Mouse (Mus musculus) R1 (cell line): ENCODE results near the gene Irgm2.
"Not testable (repeated sequence)": the region's sequence is repeated elsewhere in the genome, so short reads cannot be mapped to it uniquely, and the experiment has no call there.

ENCODE experiments used
- DNase-seq: peaks from one replicate; pipeline ENCODE4 v3.0.0-alpha.2; 2018; ENCODE audit warnings: low read depth, low spot score

The Irgm2 gene

DNA sequence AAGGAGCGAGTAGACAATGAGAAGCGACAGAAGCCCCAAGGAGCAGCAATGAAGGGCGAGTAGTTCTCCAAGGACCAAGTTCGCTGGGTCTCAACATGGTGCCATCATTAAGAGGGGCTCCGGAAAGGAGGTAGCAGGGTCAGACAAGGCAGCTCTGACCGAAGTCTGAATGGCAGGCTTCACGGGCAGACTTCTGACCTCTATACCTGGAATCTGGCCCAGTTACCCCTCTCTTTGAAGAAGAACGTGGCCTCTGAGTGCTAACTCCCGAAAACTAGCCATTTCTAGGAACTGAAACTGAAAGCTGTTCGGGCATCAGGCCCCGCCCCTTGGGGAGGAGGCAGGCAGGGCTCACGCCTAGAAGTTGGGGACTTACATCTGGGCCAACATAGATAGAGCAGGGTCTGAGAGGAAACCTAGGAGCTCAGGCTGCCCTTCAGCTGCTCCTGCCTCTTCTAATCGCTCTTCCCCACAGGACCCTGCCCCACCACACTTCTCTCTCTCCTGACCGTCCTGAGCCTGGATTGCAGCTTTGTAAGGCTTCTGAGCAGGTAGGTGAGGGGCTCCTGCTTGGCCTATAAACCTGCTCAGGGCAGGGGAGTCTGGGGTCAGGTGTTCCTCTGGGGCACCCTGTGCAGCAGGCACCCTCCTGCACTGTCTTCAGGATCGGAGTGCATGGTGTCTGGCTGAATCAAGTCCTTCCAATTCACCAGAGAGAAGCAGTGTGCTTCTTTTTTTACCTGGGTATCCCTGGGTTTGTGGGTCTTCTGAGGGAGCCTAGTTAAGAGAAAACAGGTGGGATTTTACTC lies at the start of gene Irgm2, which contains the start of gene Igtp:
Gene Irgm2, plus strand, starts transcription at position 390 of the 809 bp plus-strand sequence.
Gene Igtp, plus strand, starts transcription at position 328 of the 809 bp plus-strand sequence.
- not testable (repeated sequence) for DNase-seq

GRCm38 (mm10) chr11:58155458-58155857 lies 44.0 kb upstream of the Irgm2 start:
- DNase-seq, result no peak

DNA sequence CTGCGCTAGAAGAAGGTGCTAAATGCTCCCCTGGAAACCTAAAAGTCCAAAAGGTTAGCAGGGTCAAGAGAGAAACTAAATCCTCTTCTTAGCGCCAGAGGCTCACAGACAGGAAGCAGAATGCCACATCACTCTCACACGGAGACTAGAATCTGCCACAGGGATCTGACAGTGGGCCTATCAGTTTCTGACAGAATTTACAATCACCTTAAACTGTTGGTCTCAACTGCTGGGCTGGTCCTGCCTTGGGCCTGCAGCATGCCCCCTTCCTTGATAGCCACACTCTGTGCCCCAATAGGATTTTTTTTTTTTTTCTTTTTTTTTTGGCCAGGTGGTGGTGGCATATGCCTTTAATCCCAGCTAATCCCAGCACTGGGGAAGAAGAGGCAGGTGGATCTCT lies 42.5 kb upstream of the Irgm2 start:
- no peak for DNase-seq

DNA sequence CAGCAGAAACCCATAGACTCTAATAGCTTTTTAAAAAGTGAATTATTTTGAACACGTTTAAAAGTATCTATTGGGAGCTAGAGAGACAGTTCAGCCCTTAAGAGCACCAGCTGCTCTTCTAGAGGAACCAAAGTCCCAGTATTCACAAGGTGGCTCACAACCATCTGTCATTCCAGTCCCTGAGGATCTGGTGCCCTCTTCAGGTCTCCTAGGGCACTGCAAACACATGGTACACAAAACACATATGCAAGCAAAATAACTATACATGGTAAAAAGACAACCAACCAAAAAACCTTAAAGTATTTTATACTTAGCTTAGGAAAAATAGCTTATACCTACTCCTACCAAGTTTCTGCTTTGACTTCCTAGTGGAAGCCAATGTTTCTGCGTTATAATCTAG lies 34.3 kb upstream of the Irgm2 start:
- peak; percentile 71 for DNase-seq

DNA sequence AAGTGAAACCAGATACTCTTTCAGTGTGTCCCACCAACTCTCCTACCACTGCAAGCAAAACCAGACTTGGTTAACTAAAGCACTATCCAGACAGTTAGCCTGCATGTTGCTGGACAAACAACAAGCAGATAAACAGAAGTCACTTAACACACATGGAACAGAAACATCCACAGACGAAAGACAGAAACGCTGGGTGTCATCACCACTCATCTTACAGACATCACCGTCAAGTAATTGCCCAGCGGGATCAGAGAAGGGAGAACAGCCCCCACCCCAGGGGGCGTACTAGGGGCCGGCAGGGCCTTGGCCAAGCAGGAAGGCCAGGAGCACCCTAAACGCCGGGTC lies 31.6 kb upstream of the Irgm2 start:
- DNase-seq, result no peak

GRCm38 (mm10) chr11:58168167-58168915 lies 31.1 kb upstream of the Irgm2 start, which contains the start of gene Gemin5:
TSS of gene Gemin5 (minus strand) at chr11:58168539.
- peak; percentile 89 for DNase-seq

DNA sequence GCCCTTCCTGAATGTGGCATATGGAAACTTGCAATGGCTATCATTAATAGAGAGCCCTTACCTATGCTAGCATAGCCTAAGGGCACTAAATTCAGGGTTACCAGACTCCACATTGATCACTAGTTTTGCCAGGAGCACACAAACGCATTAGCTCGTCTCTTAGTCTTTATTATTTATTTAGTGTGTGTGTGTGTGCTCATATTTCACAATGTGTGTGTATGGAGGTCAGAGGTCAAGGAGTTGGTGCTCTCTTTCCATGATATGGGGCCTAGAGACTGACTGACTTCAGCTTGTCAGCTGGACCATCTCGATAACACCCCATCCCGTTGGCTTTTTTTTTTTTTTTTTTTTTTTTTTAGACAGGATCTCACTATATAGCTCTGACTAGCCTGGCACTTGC lies 29.8 kb upstream of the Irgm2 start:
- DNase-seq, result no peak

- DNase-seq, result peak; percentile 99
Measured at GRCm38 (mm10) chr11:58171459-58172091, 27.8 kb upstream of the Irgm2 start, which contains the start of gene Mrpl22. TSS of gene Mrpl22 (plus strand) at chr11:58171661.

DNA sequence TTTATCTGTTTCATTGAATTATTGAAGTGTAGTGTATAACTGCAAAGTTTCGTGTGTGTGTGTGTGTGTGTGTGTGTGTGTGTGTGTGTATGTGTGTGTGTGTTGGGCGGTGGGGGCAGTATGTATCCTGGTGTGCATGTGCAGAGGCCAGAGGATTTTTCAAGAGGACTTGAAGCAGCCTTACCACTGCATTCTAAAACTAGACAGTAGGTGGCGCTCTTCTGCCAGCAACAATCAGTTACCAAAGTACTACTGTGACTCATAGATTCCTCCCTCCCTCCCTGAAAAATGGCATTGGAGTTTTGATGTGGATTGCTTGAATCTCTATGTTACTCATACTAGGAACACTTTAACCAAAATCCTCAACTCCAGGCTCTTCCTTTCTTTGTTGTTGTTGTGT lies 19.9 kb upstream of the Irgm2 start:
- peak; percentile 90 for DNase-seq

DNA sequence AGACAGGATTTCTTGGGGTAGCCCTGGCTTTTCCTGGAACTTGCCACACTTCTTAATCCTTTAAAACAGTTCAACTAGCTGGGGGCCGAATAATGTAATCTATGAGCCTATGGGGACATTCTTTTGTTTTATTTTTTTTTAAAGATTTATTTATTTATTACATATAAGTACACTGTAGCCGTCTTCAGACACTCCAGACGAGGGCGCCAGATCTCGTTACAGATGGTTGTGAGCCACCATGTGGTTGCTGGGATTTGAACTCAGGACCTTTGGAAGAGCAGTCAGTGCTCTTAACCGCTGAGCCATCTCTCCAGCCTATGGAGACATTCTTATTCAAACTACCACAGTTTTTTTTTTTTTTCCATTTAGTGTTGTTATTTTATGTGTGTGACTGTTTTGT lies 19.4 kb upstream of the Irgm2 start:
- DNase-seq, result not testable (repeated sequence)

GRCm38 (mm10) chr11:58180756-58181155 lies 18.7 kb upstream of the Irgm2 start:
- no peak for DNase-seq

GRCm38 (mm10) chr11:58183579-58183978 lies 15.8 kb upstream of the Irgm2 start:
- DNase-seq, result no peak

- DNase-seq, result no peak
Measured at GRCm38 (mm10) chr11:58189675-58190074, 9.7 kb upstream of the Irgm2 start.

- no peak for DNase-seq
Measured at GRCm38 (mm10) chr11:58193326-58193725, 6.1 kb upstream of the Irgm2 start.

DNA sequence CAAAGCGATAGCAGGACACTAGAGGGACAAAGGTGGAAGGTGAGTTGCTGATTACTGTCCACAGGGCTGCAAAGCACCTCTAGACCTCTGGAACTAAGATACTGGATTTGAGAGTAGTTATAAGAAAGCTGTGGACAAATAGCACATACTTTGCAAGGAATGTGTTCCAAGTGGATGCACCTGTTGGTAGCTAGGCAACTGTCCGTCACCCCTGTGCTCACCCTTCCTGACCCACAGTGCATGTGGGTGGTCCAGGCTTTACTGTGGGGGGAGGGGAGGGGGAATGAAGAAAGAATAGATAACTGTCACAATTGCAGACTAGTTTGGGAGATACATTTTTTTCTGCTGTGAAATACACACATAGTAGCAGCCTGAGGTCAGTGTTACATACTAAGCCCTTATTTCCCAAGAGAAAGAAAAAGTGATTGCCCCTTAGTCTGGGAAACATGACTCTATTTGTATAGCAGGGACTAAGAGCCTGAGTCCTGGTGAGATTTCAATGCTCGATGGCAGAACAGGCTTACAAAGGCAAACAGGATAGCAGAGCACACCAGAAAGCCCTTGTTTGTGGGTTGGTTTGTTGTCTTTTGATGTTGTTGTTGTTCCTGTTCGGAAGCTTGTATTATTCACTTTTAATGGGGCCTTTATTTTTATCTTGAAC lies 5.4 kb upstream of the Irgm2 start:
- peak; percentile 51 for DNase-seq

GRCm38 (mm10) chr11:58198663-58199062 lies 755 bp upstream of the Irgm2 start:
- DNase-seq, result no peak

GRCm38 (mm10) chr11:58200226-58200625 lies 808 bp downstream of the Irgm2 start:
- DNase-seq, result no peak

DNA sequence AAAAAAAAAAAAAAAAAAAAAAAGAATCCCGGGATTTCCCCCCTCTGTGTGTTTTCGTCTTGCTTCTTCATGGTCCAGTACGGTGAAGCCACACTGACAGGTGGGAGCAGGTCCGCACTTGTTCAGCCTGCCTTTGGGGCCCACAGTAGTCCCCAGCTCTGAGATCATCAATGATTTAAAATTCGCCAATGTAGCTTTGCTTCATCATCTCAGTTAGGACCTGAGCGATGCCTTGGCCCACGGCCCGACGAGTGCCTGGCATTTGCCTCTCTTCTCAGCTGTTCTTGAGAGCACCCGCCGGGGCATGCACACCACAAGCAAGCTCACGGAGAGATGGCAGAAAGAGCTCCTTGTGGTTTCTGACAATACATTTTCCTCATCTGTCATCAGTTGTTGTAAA lies 1.6 kb downstream of the Irgm2 start:
- DNase-seq, result no peak

- peak; percentile 40 for DNase-seq
Measured at GRCm38 (mm10) chr11:58210321-58210886, 11.0 kb downstream of the Irgm2 start.

- peak; percentile 61 for DNase-seq
Measured at GRCm38 (mm10) chr11:58211062-58211681, 11.8 kb downstream of the Irgm2 start.

GRCm38 (mm10) chr11:58211682-58212067 lies 12.3 kb downstream of the Irgm2 start:
- DNase-seq, result no peak
